Mouse (Mus musculus) small intestine, adult 2 months (tissue): ENCODE measurements at regions not wholly inside any gene's neighbourhood (a gene's known extent, or its start where the extent isn't known, plus 50 kb on each side); places are given as distances from the start of the nearest gene placed in this dataset.

Source experiments
- CTCF ChIP-seq: fragments of 200-500 bp; IDR thresholded peaks from 2 replicates; pipeline ENCODE4 v1.5.1; 2012; ENCODE audit warnings: low read depth, mild to moderate bottlenecking, control low read depth, inconsistent platforms, low read length, moderate library complexity, mixed read lengths; ENCODE audit not compliant: insufficient replicate concordance, insufficient read length; ENCODE audit errors: extremely low read depth
- POLR2A ChIP-seq: fragments of 200-500 bp; IDR thresholded peaks from 2 replicates; pipeline ENCODE4 v1.6.1; 2012; ENCODE audit warnings: low read depth, mild to moderate bottlenecking, control low read depth, inconsistent platforms, low read length, moderate library complexity

DNA sequence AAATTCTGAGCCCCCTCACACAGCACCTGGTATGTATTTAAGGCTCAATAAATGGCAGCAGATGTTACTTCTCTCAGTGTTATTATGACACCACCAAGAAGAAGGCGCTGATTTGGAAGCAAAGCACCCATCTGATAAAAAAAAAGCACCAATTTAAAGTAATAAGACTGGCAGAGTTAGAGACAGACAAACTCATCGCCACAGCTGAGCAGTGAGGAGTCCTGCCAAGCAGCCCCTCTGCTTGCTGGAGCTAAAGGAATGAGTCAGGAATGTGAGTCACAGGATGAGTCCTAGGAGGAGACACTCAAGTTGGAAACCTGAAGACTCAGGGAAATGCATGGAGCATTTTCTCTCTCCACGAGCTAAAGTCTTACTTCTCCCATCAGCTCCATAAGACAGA lies 311.7 kb upstream of the Sox9 start:
- TF ChIP-seq POLR2A (no peak), CTCF (no peak)
